Mouse (Mus musculus) embryonic facial prominence, embryonic 13.5 days (tissue): Measurements from ENCODE around the gene Cnep1r1. TPM values are rescaled to one million over a fixed set of nuclear protein-coding genes. Genes with fewer than 3 reads are reported as not detected.

ENCODE experiments used
- ATAC-seq: fragments of 200-750 bp; cut with Nextera tagmentation; 2 replicates; pipeline ENCODE4 v1.8.0; 2017; ENCODE audit warnings: low read depth; ENCODE audit not compliant: insufficient number of reproducible peaks, insufficient read depth, low FRiP score, low TSS enrichment
- H3K27ac ChIP-seq: fragments of 300-500 bp; sonication (generic); 2 replicates; pipeline ENCODE4 v1.5.1; 2015; ENCODE audit warnings: moderate library complexity, mild to moderate bottlenecking, inconsistent platforms
- H3K27me3 ChIP-seq: fragments of 300-500 bp; sonication (generic); 2 replicates; pipeline ENCODE4 v1.6.1; 2015; ENCODE audit warnings: mild to moderate bottlenecking, inconsistent platforms
- H3K36me3 ChIP-seq: fragments of 300-500 bp; sonication (generic); 2 replicates; pipeline ENCODE4 v1.6.1; 2015; ENCODE audit warnings: mild to moderate bottlenecking, inconsistent platforms
- H3K4me1 ChIP-seq: fragments of 300-500 bp; sonication (generic); 2 replicates; pipeline ENCODE4 v1.6.1; 2015; ENCODE audit warnings: inconsistent platforms
- H3K4me2 ChIP-seq: fragments of 300-500 bp; sonication (generic); 2 replicates; pipeline ENCODE4 v1.6.1; 2015; ENCODE audit warnings: moderate library complexity, mild to moderate bottlenecking, inconsistent platforms
- H3K4me3 ChIP-seq: fragments of 300-500 bp; sonication (generic); 2 replicates; pipeline ENCODE4 v1.5.1; 2015; ENCODE audit warnings: mild to moderate bottlenecking, inconsistent platforms
- H3K9ac ChIP-seq: fragments of 300-500 bp; sonication (generic); 2 replicates; pipeline ENCODE4 v1.6.1; 2015; ENCODE audit warnings: mild to moderate bottlenecking, inconsistent platforms
- H3K9me3 ChIP-seq: fragments of 300-500 bp; sonication (generic); 2 replicates; pipeline ENCODE4 v1.6.1; 2016; ENCODE audit warnings: inconsistent platforms
- WGBS: fragments of 180-500 bp; shearing (Covaris S2); methylation state at CpG from one replicate; pipeline ENCODE4 v1.1.7; 2015; ENCODE audit warnings: mixed read lengths; 5-methylcytosine and 5-hydroxymethylcytosine counted together
- polyA plus RNA-seq: library from polyadenylated mRNA; unstranded; fragments of >200 nt; fragmentation: Nextera tagmentation; extraction: Ambion mirVana; gene quantifications from 2 replicates; pipeline ENCODE4 v1.2.1, GENCODE M21; 2015

Gene Cnep1r1
- 67.9 and 72.4 TPM in 2 replicates for polyA plus RNA-seq

DNA sequence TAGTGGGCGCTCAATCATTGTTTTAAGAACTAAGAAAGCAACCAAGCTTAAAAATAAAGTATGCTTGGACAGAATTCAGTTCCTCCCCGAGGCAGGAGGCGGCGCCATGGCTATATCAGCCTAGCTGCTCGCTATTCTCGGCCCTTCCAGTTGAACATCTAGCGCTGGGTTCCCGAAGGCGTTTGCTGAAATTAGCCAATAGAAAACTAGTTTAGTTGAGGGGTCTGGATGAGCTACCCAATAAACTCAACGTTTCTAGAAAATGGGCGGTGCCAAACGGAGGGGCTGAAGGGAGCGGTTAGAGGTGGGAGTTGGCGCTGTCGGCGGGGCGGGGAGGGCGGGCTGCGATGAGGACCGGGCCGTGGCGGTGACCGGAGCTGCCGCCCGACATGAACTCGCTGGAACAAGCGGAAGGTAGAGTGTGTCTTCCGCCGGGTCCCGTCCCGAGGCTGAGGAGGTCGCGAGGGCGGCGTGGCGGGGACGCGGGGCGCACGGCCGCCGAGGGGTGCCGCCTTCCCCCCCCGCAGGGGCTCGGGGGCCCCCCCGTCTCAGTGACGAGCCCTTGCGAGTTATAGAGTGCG, at the start of gene Cnep1r1:
TSS of gene Cnep1r1 (plus strand) at position 314 of the 581 bp plus-strand sequence.
- Histone ChIP-seq H3K4me1 (peaks cover 12% of the 10 kb centered on the region), H3K36me3 (peaks cover 22% of the 10 kb centered on the region), H3K9ac (peak within 1 kb of the TSS; percentile 93), H3K4me2 (peak within 1 kb of the TSS; percentile 66), H3K4me3 (peak within 1 kb of the TSS; percentile 84), H3K9me3 (no peaks in the 10 kb centered on the region), H3K27me3 (0 out of 2 replicates have a peak, but pooled peaks cover 7% of the 10 kb centered on the region), H3K27ac (peak within 1 kb of the TSS; percentile 77)
- peak; percentile 99 for ATAC-seq
- WGBS, result under 1% methylated on average over 47 of the region's 49 CpGs

- Histone ChIP-seq H3K27me3 (no peaks in the 10 kb centered on the region), H3K27ac (no peak overlapping the region), H3K9ac (no peak overlapping the region), H3K4me2 (no peak overlapping the region), H3K36me3 (no peaks in the 10 kb centered on the region), H3K4me1 (no peaks in the 10 kb centered on the region), H3K4me3 (no peak overlapping the region), H3K9me3 (peaks cover 1% of the 10 kb centered on the region; the same call in 1 of the 2 replicates)
- ATAC-seq, result no peak
- 73% methylated on average over 5 of the region's 5 CpGs for WGBS
Measured at GRCm38 (mm10) chr8:88082183-88082582, 36.4 kb upstream of the Cnep1r1 start.

GRCm38 (mm10) chr8:88088006-88088405, 30.6 kb upstream of the Cnep1r1 start:
- Histone ChIP-seq H3K36me3 (no peaks in the 10 kb centered on the region), H3K9ac (no peak overlapping the region), H3K4me2 (no peak overlapping the region), H3K4me1 (no peaks in the 10 kb centered on the region), H3K27me3 (no peaks in the 10 kb centered on the region), H3K27ac (no peak overlapping the region), H3K9me3 (peaks cover 3% of the 10 kb centered on the region; the same call in 1 of the 2 replicates), H3K4me3 (no peak overlapping the region)
- ATAC-seq, result no peak

GRCm38 (mm10) chr8:88091661-88092060, 26.9 kb upstream of the Cnep1r1 start:
- Histone ChIP-seq H3K4me3 (no peak overlapping the region), H3K27me3 (no peaks in the 10 kb centered on the region), H3K4me2 (no peak overlapping the region), H3K4me1 (no peaks in the 10 kb centered on the region), H3K9ac (no peak overlapping the region), H3K9me3 (peaks cover 3% of the 10 kb centered on the region; the same call in 1 of the 2 replicates), H3K27ac (no peak overlapping the region), H3K36me3 (no peaks in the 10 kb centered on the region)
- 87% methylated on average over 2 of the region's 2 CpGs for WGBS
- ATAC-seq, result no peak

DNA sequence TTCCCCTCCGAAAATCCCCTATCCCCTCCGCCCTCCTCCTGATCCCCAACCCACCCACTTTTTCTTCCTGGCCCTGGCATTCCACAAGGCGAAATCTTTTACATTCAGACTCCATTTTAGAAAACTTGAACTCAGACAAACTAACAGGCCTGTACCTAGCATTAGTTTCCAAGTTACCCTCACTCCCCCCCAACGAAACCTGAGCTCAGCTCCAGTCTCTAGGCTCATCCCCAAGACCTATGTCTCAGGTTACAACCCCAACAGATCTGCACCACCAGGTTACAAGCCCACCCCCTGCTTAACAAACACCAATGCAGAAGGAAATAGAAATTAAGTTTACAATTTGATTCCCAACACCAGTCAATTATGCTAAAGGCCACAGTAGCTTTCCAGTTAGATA, 25.2 kb upstream of the Cnep1r1 start:
- Histone ChIP-seq H3K9ac (no peak overlapping the region), H3K4me3 (no peak overlapping the region), H3K4me2 (no peak overlapping the region), H3K27ac (no peak overlapping the region), H3K36me3 (no peaks in the 10 kb centered on the region), H3K4me1 (no peaks in the 10 kb centered on the region), H3K27me3 (no peaks in the 10 kb centered on the region), H3K9me3 (no peaks in the 10 kb centered on the region)
- WGBS, result 45% methylated on average over 4 of the region's 4 CpGs
- no peak for ATAC-seq

GRCm38 (mm10) chr8:88098856-88099255, 19.7 kb upstream of the Cnep1r1 start:
- no peak for ATAC-seq
- 81% methylated on average over 4 of the region's 4 CpGs for whole genome bisulfite sequencing

GRCm38 (mm10) chr8:88099526-88099925, 19.0 kb upstream of the Cnep1r1 start:
- ATAC-seq, result no peak
- no peak overlapping the region for H3K9ac ChIP-seq
- 0% methylated on average over 1 of the region's 1 CpGs for WGBS
- H3K27me3 ChIP-seq, result no peaks in the 10 kb centered on the region
- no peaks in the 10 kb centered on the region for H3K4me1 ChIP-seq
- no peaks in the 10 kb centered on the region for H3K36me3 ChIP-seq
- H3K4me3 ChIP-seq, result no peak overlapping the region
- H3K9me3 ChIP-seq, result no peaks in the 10 kb centered on the region
- H3K4me2 ChIP-seq, result no peak overlapping the region
- no peak overlapping the region for H3K27ac ChIP-seq

More at GRCm38 (mm10) chr8:88098856-88099255, 19.7 kb upstream of the Cnep1r1 start:
- no peaks in the 10 kb centered on the region for H3K4me1 ChIP-seq
- H3K9ac ChIP-seq, result no peak overlapping the region
- H3K4me2 ChIP-seq, result no peak overlapping the region
- no peak overlapping the region for H3K4me3 ChIP-seq
- no peak overlapping the region for H3K27ac ChIP-seq
- no peaks in the 10 kb centered on the region for H3K27me3 ChIP-seq
- H3K36me3 ChIP-seq, result no peaks in the 10 kb centered on the region
- no peaks in the 10 kb centered on the region for H3K9me3 ChIP-seq

DNA sequence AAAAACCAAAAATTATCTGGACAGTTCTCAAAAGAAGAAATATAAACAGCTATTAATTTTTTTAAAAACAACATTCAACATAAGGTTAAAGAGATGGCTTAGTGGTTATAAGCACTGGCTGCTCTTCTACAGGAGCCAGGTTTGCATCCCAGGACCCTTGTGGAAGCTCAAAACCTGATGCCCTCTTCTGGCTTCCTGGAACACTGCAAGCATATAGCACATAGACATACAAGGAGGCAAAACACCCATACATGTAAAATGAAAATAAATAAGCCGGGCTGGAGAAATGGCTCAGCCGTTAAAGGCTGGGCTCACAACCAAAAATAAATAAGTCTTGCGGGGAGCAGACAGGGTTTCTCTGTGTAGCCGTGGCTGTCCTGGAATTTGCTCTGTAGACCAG, 9.3 kb upstream of the Cnep1r1 start:
- Histone ChIP-seq H3K9ac (no peak overlapping the region), H3K27ac (no peak overlapping the region), H3K36me3 (no peaks in the 10 kb centered on the region), H3K4me3 (no peak overlapping the region), H3K9me3 (no peaks in the 10 kb centered on the region), H3K27me3 (0 out of 2 replicates have a peak, but pooled peaks cover 1% of the 10 kb centered on the region), H3K4me1 (no peaks in the 10 kb centered on the region), H3K4me2 (no peak overlapping the region)
- ATAC-seq, result no peak
- 93% methylated on average over 4 of the region's 4 CpGs for WGBS

- H3K27me3 ChIP-seq, result 0 out of 2 replicates have a peak, but pooled peaks cover 7% of the 10 kb centered on the region
- H3K9ac ChIP-seq, result peak overlapping the region; percentile 93
- H3K4me1 ChIP-seq, result peaks cover 12% of the 10 kb centered on the region
- no peak for ATAC-seq
- peak overlapping the region; percentile 84 for H3K4me3 ChIP-seq
- peak overlapping the region; percentile 66 for H3K4me2 ChIP-seq
- no peak overlapping the region; the same call in 1 of the 2 replicates for H3K27ac ChIP-seq
- no peaks in the 10 kb centered on the region for H3K9me3 ChIP-seq
- 1% methylated on average over 11 of the region's 11 CpGs for WGBS
- H3K36me3 ChIP-seq, result peaks cover 23% of the 10 kb centered on the region
Measured at GRCm38 (mm10) chr8:88119076-88119475, 507 bp downstream of the Cnep1r1 start.

- H3K4me2 ChIP-seq, result no peak overlapping the region
- H3K4me3 ChIP-seq, result no peak overlapping the region
- ATAC-seq, result no peak
- H3K9me3 ChIP-seq, result no peaks in the 10 kb centered on the region
- peaks cover 58% of the 10 kb centered on the region for H3K36me3 ChIP-seq
- H3K27me3 ChIP-seq, result no peaks in the 10 kb centered on the region
- peaks cover 4% of the 10 kb centered on the region for H3K4me1 ChIP-seq
- H3K9ac ChIP-seq, result no peak overlapping the region
- no peak overlapping the region for H3K27ac ChIP-seq
- 89% methylated on average over 2 of the region's 2 CpGs for WGBS
Measured at GRCm38 (mm10) chr8:88124850-88125249, 6.3 kb downstream of the Cnep1r1 start.

DNA sequence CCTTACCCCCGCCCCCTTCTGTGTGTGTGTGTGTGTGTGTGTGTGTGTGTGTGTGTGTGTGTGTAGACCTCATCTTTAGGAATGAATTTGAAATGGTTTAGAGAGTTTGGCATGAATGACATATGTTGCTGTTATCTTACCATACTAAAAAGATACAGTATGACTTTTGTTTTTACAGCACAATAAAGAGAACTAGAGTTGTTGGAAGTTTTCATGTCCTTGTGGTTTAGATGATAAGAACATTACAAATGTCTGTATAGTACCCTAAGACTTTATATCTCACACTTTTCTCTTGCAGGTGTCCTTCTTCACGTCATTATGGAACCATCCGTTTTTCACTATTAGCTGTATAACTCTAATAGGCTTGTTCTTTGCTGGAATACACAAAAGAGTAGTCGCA, 10.8 kb downstream of the Cnep1r1 start:
- no peak overlapping the region for H3K9ac ChIP-seq
- peaks cover 71% of the 10 kb centered on the region for H3K36me3 ChIP-seq
- no peak overlapping the region for H3K4me2 ChIP-seq
- H3K4me3 ChIP-seq, result no peak overlapping the region
- H3K27me3 ChIP-seq, result no peaks in the 10 kb centered on the region
- no peak for ATAC-seq
- H3K9me3 ChIP-seq, result no peaks in the 10 kb centered on the region
- H3K4me1 ChIP-seq, result peaks cover 9% of the 10 kb centered on the region; the same call in 1 of the 2 replicates
- WGBS, result 92% methylated on average over 4 of the region's 4 CpGs
- H3K27ac ChIP-seq, result no peak overlapping the region

DNA sequence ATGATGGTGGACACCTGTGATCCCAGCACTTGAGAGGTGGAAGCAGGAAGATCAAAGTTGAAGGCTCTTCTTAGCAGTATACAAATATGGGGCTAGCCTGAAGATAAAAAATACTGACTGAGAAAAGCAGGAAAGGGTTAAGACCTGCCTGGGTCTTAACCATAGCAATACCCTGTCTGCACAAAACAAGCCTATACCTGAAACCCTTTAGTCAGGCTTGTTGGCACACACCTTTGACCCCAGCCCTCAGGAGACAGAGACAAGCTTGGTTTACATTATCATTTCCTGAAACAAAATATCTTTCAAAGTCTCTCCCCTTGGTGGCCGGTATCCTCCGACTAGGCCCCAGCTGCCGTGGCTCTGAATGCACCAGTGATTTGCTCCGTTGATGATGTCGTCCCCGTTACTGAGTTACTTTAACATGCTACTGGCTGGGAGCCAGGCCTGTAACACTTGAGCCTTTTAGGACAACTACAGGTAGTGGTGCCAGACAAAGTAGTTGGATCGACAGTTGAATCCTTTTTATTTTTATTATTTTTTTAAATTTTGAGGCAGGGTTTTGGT, 12.3 kb downstream of the Cnep1r1 start:
- Histone ChIP-seq H3K27ac (no peak overlapping the region), H3K4me2 (no peak overlapping the region), H3K36me3 (peaks cover 79% of the 10 kb centered on the region), H3K4me1 (peaks cover 9% of the 10 kb centered on the region; the same call in 1 of the 2 replicates), H3K9ac (no peak overlapping the region), H3K9me3 (no peaks in the 10 kb centered on the region), H3K27me3 (no peaks in the 10 kb centered on the region), H3K4me3 (no peak overlapping the region)
- 32% methylated on average over 7 of the region's 7 CpGs for WGBS
- ATAC-seq, result no peak
